Mouse (Mus musculus) MEL (cell line): ENCODE results near the gene P2rx6. TPM values are rescaled to one million over a fixed set of nuclear protein-coding genes. Genes with fewer than 3 reads are reported as not detected.

Source experiments
- DNase-seq: peaks from one replicate; pipeline ENCODE4 v3.0.0; 2011; ENCODE audit warnings: low read depth, low spot score
- H3K27ac ChIP-seq: 2 replicates; pipeline ENCODE4 v1.5.1; 2012; ENCODE audit warnings: low read depth, mild to moderate bottlenecking, control low read depth, low read length, moderate library complexity; ENCODE audit not compliant: control insufficient read depth
- H3K27me3 ChIP-seq, 2 experiments: fragments of 150-350 bp in 1 of 2; sonication (generic) in 1 of 2; 2 replicates each; pipeline ENCODE4 v1.6.1; 2012; ENCODE audit warnings: low read length in 2 of 2, mild to moderate bottlenecking in 2 of 2, improper control_type of control experiment in 1 of 2, moderate library complexity in 1 of 2; ENCODE audit not compliant: insufficient read depth in 2 of 2, control insufficient read depth in 1 of 2
- H3K36me3 ChIP-seq, 2 experiments: 2 replicates each; pipeline ENCODE4 v1.6.1; 2012 to 2014; ENCODE audit warnings: low read length in 2 of 2, improper control_type of control experiment in 1 of 2, inconsistent platforms in 1 of 2, mild to moderate bottlenecking in 1 of 2; ENCODE audit not compliant: insufficient read depth in 2 of 2, control insufficient read depth in 1 of 2
- H3K4me1 ChIP-seq, 2 experiments: fragments of 150-350 bp in 1 of 2; sonication (generic) in 1 of 2; 2 replicates each; pipeline ENCODE4 v1.6.1; 2012; ENCODE audit warnings: low read length in 2 of 2, improper control_type of control experiment in 1 of 2, mild to moderate bottlenecking in 1 of 2; ENCODE audit not compliant: insufficient read depth in 2 of 2, control insufficient read depth in 1 of 2
- H3K4me3 ChIP-seq, 2 experiments: fragments of 150-350 bp in 1 of 2; sonication (generic) in 1 of 2; 2 replicates each; pipeline ENCODE4 v1.5.1; 2012; ENCODE audit warnings: low read depth in 2 of 2, low read length in 2 of 2, mild to moderate bottlenecking in 2 of 2, moderate library complexity in 2 of 2, control low read depth in 1 of 2, improper control_type of control experiment in 1 of 2; ENCODE audit not compliant: control insufficient read depth in 1 of 2, insufficient read depth in 1 of 2
- H3K79me2 ChIP-seq: 2 replicates; pipeline ENCODE4 v1.6.1; 2012; ENCODE audit warnings: mild to moderate bottlenecking, low read length, moderate library complexity; ENCODE audit not compliant: control insufficient read depth, poor library complexity, insufficient read depth
- H3K9ac ChIP-seq: 2 replicates; pipeline ENCODE4 v1.6.1; 2012; ENCODE audit warnings: low read depth, mild to moderate bottlenecking, control low read depth, low read length, moderate library complexity; ENCODE audit not compliant: control insufficient read depth, poor library complexity, severe bottlenecking
- H3K9me3 ChIP-seq: fragments of 150-350 bp; sonication (generic); replicated peaks from 2 replicates; pipeline ENCODE4 v1.6.1; 2012; ENCODE audit warnings: mild to moderate bottlenecking, low read length, improper control_type of control experiment, moderate library complexity; ENCODE audit not compliant: insufficient read depth
- BHLHE40 ChIP-seq: IDR thresholded peaks from 2 replicates; pipeline ENCODE4 v1.6.1; 2012; ENCODE audit warnings: low read depth, mild to moderate bottlenecking, inconsistent platforms, low read length, improper control_type of control experiment, borderline replicate concordance
- CHD1 ChIP-seq: IDR thresholded peaks from 2 replicates; pipeline ENCODE4 v1.6.1; 2012; ENCODE audit warnings: low read depth, mild to moderate bottlenecking, inconsistent platforms, low read length, improper control_type of control experiment
- CHD2 ChIP-seq: IDR thresholded peaks from 2 replicates; pipeline ENCODE4 v1.6.1; 2011; ENCODE audit warnings: low read length, improper control_type of control experiment
- E2F4 ChIP-seq: IDR thresholded peaks from 2 replicates; pipeline ENCODE4 v1.6.1; 2011; ENCODE audit warnings: low read depth, low read length, improper control_type of control experiment, borderline replicate concordance
- ELF1 ChIP-seq: IDR thresholded peaks from 2 replicates; pipeline ENCODE4 v1.6.1; 2014; ENCODE audit warnings: low read depth, mild to moderate bottlenecking, inconsistent platforms, low read length, improper control_type of control experiment, moderate library complexity
- EP300 ChIP-seq, 2 experiments: IDR thresholded peaks; 2 replicates each; pipeline ENCODE4 v1.6.1; 2011; ENCODE audit warnings: improper control_type of control experiment in 2 of 2, low read length in 2 of 2, low read depth in 1 of 2, mild to moderate bottlenecking in 1 of 2
- ETS1 ChIP-seq: IDR thresholded peaks from 2 replicates; pipeline ENCODE4 v1.6.1; 2012; ENCODE audit warnings: low read depth, mild to moderate bottlenecking, inconsistent platforms, low read length, improper control_type of control experiment, moderate library complexity
- GABPA ChIP-seq: IDR thresholded peaks from 2 replicates; pipeline ENCODE4 v1.6.1; 2012; ENCODE audit warnings: low read depth, mild to moderate bottlenecking, inconsistent platforms, low read length, improper control_type of control experiment, moderate library complexity
- GATA1 ChIP-seq: IDR thresholded peaks from 2 replicates; pipeline ENCODE4 v1.6.1; 2011; ENCODE audit warnings: low read depth, low read length, improper control_type of control experiment
- HCFC1 ChIP-seq: IDR thresholded peaks from 2 replicates; pipeline ENCODE4 v1.6.1; 2012; ENCODE audit warnings: low read depth, mild to moderate bottlenecking, inconsistent platforms, low read length, improper control_type of control experiment, moderate library complexity
- KAT2A ChIP-seq: conservative IDR thresholded peaks from 2 replicates; pipeline ENCODE4 v1.6.1; 2012; ENCODE audit warnings: low read depth, low read length, improper control_type of control experiment, inconsistent platforms
- MAFK ChIP-seq: IDR thresholded peaks from 2 replicates; pipeline ENCODE4 v1.6.1; 2011; ENCODE audit warnings: low read depth, mild to moderate bottlenecking, low read length, improper control_type of control experiment, borderline replicate concordance
- MAX ChIP-seq: IDR thresholded peaks from 2 replicates; pipeline ENCODE4 v1.6.1; 2011; ENCODE audit warnings: low read length, improper control_type of control experiment
- MAZ ChIP-seq: IDR thresholded peaks from 2 replicates; pipeline ENCODE4 v1.6.1; 2012; ENCODE audit warnings: low read depth, mild to moderate bottlenecking, inconsistent platforms, low read length, improper control_type of control experiment
- MEF2A ChIP-seq: IDR thresholded peaks from 2 replicates; pipeline ENCODE4 v1.6.1; 2014; ENCODE audit warnings: low read depth, mild to moderate bottlenecking, inconsistent platforms, low read length, improper control_type of control experiment; ENCODE audit not compliant: poor library complexity, insufficient replicate concordance, severe bottlenecking; ENCODE audit errors: extremely low read depth
- MXI1 ChIP-seq: IDR thresholded peaks from 2 replicates; pipeline ENCODE4 v1.6.1; 2011; ENCODE audit warnings: mild to moderate bottlenecking, low read depth, low read length, improper control_type of control experiment
- MYC ChIP-seq: IDR thresholded peaks from 2 replicates; pipeline ENCODE4 v1.6.1; 2011; ENCODE audit warnings: low read depth, mild to moderate bottlenecking, low read length, improper control_type of control experiment, moderate library complexity
- NELFE ChIP-seq: IDR thresholded peaks from 2 replicates; pipeline ENCODE4 v1.6.1; 2011; ENCODE audit warnings: low read depth, low read length, improper control_type of control experiment
- NRF1 ChIP-seq: IDR thresholded peaks from 2 replicates; pipeline ENCODE4 v1.6.1; 2014; ENCODE audit warnings: low read depth, mild to moderate bottlenecking, inconsistent platforms, low read length, improper control_type of control experiment, moderate library complexity; ENCODE audit not compliant: poor library complexity, insufficient read depth, severe bottlenecking
- POLR2A ChIP-seq, 2 experiments: IDR thresholded peaks; 2 replicates each; pipeline ENCODE4 v1.6.1; 2011 to 2012; ENCODE audit warnings: low read length in 2 of 2, mild to moderate bottlenecking in 2 of 2, control low read depth in 1 of 2, improper control_type of control experiment in 1 of 2, low read depth in 1 of 2, moderate library complexity in 1 of 2; ENCODE audit not compliant: control insufficient read depth in 1 of 2, insufficient read depth in 1 of 2, poor library complexity in 1 of 2
- RCOR1 ChIP-seq: IDR thresholded peaks from 2 replicates; pipeline ENCODE4 v1.6.1; 2012; ENCODE audit warnings: low read depth, mild to moderate bottlenecking, inconsistent platforms, low read length, improper control_type of control experiment
- SIN3A ChIP-seq: IDR thresholded peaks from 2 replicates; pipeline ENCODE4 v1.6.1; 2012; ENCODE audit warnings: low read length, improper control_type of control experiment, inconsistent platforms
- SMC3 ChIP-seq: IDR thresholded peaks from 2 replicates; pipeline ENCODE4 v1.6.1; 2011; ENCODE audit warnings: low read depth, low read length, improper control_type of control experiment
- TBP ChIP-seq: IDR thresholded peaks from 2 replicates; pipeline ENCODE4 v1.8.0; 2011; ENCODE audit warnings: low read depth, low read length, improper control_type of control experiment
- TCF12 ChIP-seq: IDR thresholded peaks from 2 replicates; pipeline ENCODE4 v1.6.1; 2014; ENCODE audit warnings: low read depth, mild to moderate bottlenecking, inconsistent platforms, low read length, improper control_type of control experiment, moderate library complexity
- USF1 ChIP-seq: IDR thresholded peaks from 2 replicates; pipeline ENCODE4 v1.6.1; 2014; ENCODE audit warnings: low read depth, mild to moderate bottlenecking, inconsistent platforms, low read length, improper control_type of control experiment, moderate library complexity
- USF2 ChIP-seq, 2 experiments: IDR thresholded peaks; 2 replicates each; pipeline ENCODE4 v1.6.1; 2011 to 2012; ENCODE audit warnings: improper control_type of control experiment in 2 of 2, low read length in 2 of 2, borderline replicate concordance in 1 of 2, inconsistent platforms in 1 of 2, low read depth in 1 of 2, mild to moderate bottlenecking in 1 of 2; ENCODE audit not compliant: insufficient read depth in 1 of 2
- ZKSCAN1 ChIP-seq: IDR thresholded peaks from 2 replicates; pipeline ENCODE4 v1.6.1; 2012; ENCODE audit warnings: low read depth, mild to moderate bottlenecking, inconsistent platforms, low read length, improper control_type of control experiment, moderate library complexity
- ZMIZ1 ChIP-seq: IDR thresholded peaks from 2 replicates; pipeline ENCODE4 v1.6.1; 2012; ENCODE audit warnings: low read depth, mild to moderate bottlenecking, inconsistent platforms, low read length, improper control_type of control experiment, moderate library complexity
- polyA plus RNA-seq, 2 experiments: library from polyadenylated mRNA; stranded (reverse) in 1 of 2; unstranded in 1 of 2; fragments of >175 nt in 1 of 2; fragments of >200 nt in 1 of 2; gene quantifications; 2 replicates each; pipeline versions ENCODE4 v1.2.1 to v1.2.4; 2012; ENCODE audit warnings: low replicate concordance in 2 of 2, low read depth in 1 of 2; ENCODE audit not compliant: insufficient read length in 2 of 2, insufficient read depth in 1 of 2, missing spikeins in 1 of 2
- total RNA-seq: library from RNA; depleted of rRNA; stranded (reverse); fragments of 300-350 nt; gene quantifications from 2 replicates; pipeline ENCODE4 v1.2.3, GENCODE M21; 2012

P2rx6 gene
- total and polyA plus RNA-seq, 3 experiments: 0.04 to 0.38 TPM; not detected in 1

GRCm38 (mm10) chr16:17552837-17553236, 8.8 kb upstream of the P2rx6 start:
- Histone ChIP-seq H3K9ac (no peak overlapping the region), H3K27ac (no peak overlapping the region), H3K4me1 (peaks cover 6 to 21% of the 10 kb centered on the region in 2 experiments), H3K9me3 (no peaks in the 10 kb centered on the region), H3K4me3 (no peak overlapping the region), H3K36me3 (peaks cover 0 to 10% of the 10 kb centered on the region in 2 experiments; a peak in 2 of 4 replicates), H3K27me3 (peaks cover 0 to under 1% of the 10 kb centered on the region in 2 experiments; a peak in 1 of 4 replicates), H3K79me2 (no peaks in the 10 kb centered on the region)
- TF ChIP-seq CHD1 (no peak), ELF1 (no peak), MAZ (no peak), SMC3 (no peak), RCOR1 (no peak), MXI1 (no peak), USF2 (IDR thresholded peaks at IDR 0.05; ENCODE audit: borderline replicate concordance in 1 of 2, insufficient read depth in 1 of 2, low read depth in 1 of 2, low read length in 2 of 2) (no peak), E2F4 (no peak), MYC (no peak), ZKSCAN1 (no peak), MAFK (no peak), EP300 (IDR thresholded peaks at IDR 0.05; ENCODE audit: low read depth in 1 of 2, low read length in 2 of 2) (no peak), CHD2 (no peak), GABPA (no peak), MEF2A (no peak), TCF12 (no peak), GATA1 (no peak), POLR2A (IDR thresholded peaks at IDR 0.05; ENCODE audit: control insufficient read depth in 1 of 2, insufficient read depth in 1 of 2, low read depth in 1 of 2, low read length in 2 of 2, poor library complexity in 1 of 2) (no peak), NRF1 (no peak), NELFE (no peak)
- no peak for DNase-seq

GRCm38 (mm10) chr16:17553910-17554685, 7.6 kb upstream of the P2rx6 start:
- Histone ChIP-seq H3K4me3 (peak overlapping the region; percentile 58 to 71), H3K9me3 (no peaks in the 10 kb centered on the region), H3K9ac (peak overlapping the region; percentile 63), H3K27ac (peak overlapping the region; percentile 86), H3K79me2 (no peaks in the 10 kb centered on the region), H3K27me3 (no peaks in the 10 kb centered on the region), H3K36me3 (peaks cover 0 to 10% of the 10 kb centered on the region in 2 experiments; a peak in 2 of 4 replicates), H3K4me1 (peaks cover 6 to 30% of the 10 kb centered on the region in 2 experiments)
- peak; percentile 96 for DNase-seq
- TF ChIP-seq TBP (0 out of 2 replicates have a peak, but pooled peaks have one; percentile 28), SMC3 (no peak), MAZ (peak; percentile 67; the same call in 1 of the 2 replicates), USF2 (IDR thresholded peaks at IDR 0.05; ENCODE audit: borderline replicate concordance in 1 of 2, insufficient read depth in 1 of 2, low read depth in 1 of 2, low read length in 2 of 2) (no peak), MYC (peak; percentile 51; the same call in 1 of the 2 replicates), SIN3A (peak; percentile 70), USF1 (peak; percentile 88), KAT2A (0 out of 2 replicates have a peak, but pooled peaks have one; percentile 20), MAX (peak; percentile 82), TCF12 (peak; percentile 43; the same call in 1 of the 2 replicates), ZMIZ1 (peak; percentile 74), POLR2A (IDR thresholded peaks at IDR 0.05; ENCODE audit: control insufficient read depth in 1 of 2, insufficient read depth in 1 of 2, low read depth in 1 of 2, low read length in 2 of 2, poor library complexity in 1 of 2) (peak in 1 of 2 experiments; percentile 59; a peak in 3 of 4 replicates), BHLHE40 (peak; percentile 66; the same call in 1 of the 2 replicates), HCFC1 (no peak; the same call in 1 of the 2 replicates), ETS1 (peak; percentile 83), MXI1 (peak; percentile 82)
